Mouse (Mus musculus) liver, embryonic 14.5 days (tissue): Measurements from ENCODE around the gene Ksr2. TPM values are rescaled to one million over a fixed set of nuclear protein-coding genes. Genes with fewer than 3 reads are reported as not detected.

Experiments
- ATAC-seq: fragments of 200-750 bp; cut with Nextera tagmentation; 2 replicates; pipeline ENCODE4 v1.8.0; 2017; ENCODE audit warnings: moderate number of reproducible peaks, mild to moderate bottlenecking, moderate library complexity; ENCODE audit not compliant: insufficient read depth
- DNase-seq, 3 experiments: peaks; one replicate each; pipeline ENCODE4 v3.0.0-alpha.2; 2012 to 2013; ENCODE audit warnings: low read depth in 3 of 3, low spot score in 3 of 3
- H3K27ac ChIP-seq: fragments of 300-500 bp; sonication (generic); 2 replicates; pipeline ENCODE4 v1.5.1; 2014; ENCODE audit warnings: moderate library complexity, mild to moderate bottlenecking, control low read depth, inconsistent platforms
- H3K27me3 ChIP-seq: fragments of 300-500 bp; sonication (generic); 2 replicates; pipeline ENCODE4 v1.6.1; 2014; ENCODE audit warnings: mild to moderate bottlenecking, low read length, moderate library complexity; ENCODE audit not compliant: control insufficient read depth, insufficient read depth
- H3K36me3 ChIP-seq: fragments of 300-500 bp; sonication (generic); replicated peaks from 2 replicates; pipeline ENCODE4 v1.6.1; 2014; ENCODE audit warnings: low read depth; ENCODE audit not compliant: control insufficient read depth, insufficient read depth
- H3K4me1 ChIP-seq, 2 experiments: fragments of 200-500 bp in 1 of 2; fragments of 300-500 bp in 1 of 2; sonication (generic) in 1 of 2; replicated peaks; 2 replicates each; pipeline ENCODE4 v1.6.1; 2012 to 2014; ENCODE audit warnings: antibody characterized with exemption in 1 of 2, inconsistent platforms in 1 of 2, low read length in 1 of 2; ENCODE audit not compliant: control insufficient read depth in 2 of 2, insufficient read depth in 2 of 2
- H3K4me2 ChIP-seq: fragments of 300-500 bp; sonication (generic); 2 replicates; pipeline ENCODE4 v1.6.1; 2014; ENCODE audit warnings: low read depth, mild to moderate bottlenecking, control low read depth, moderate library complexity
- H3K4me3 ChIP-seq, 2 experiments: fragments of 200-500 bp in 1 of 2; fragments of 300-500 bp in 1 of 2; sonication (generic) in 1 of 2; 2 replicates each; pipeline ENCODE4 v1.5.1; 2012 to 2014; ENCODE audit warnings: low read depth in 2 of 2, low read length in 2 of 2, mild to moderate bottlenecking in 2 of 2, control low read depth in 1 of 2, inconsistent platforms in 1 of 2, moderate library complexity in 1 of 2; ENCODE audit not compliant: insufficient read depth in 1 of 2
- H3K9ac ChIP-seq: fragments of 300-500 bp; sonication (generic); replicated peaks from 2 replicates; pipeline ENCODE4 v1.6.1; 2014; ENCODE audit warnings: mild to moderate bottlenecking, control low read depth, moderate library complexity
- H3K9me3 ChIP-seq: fragments of 300-500 bp; sonication (generic); 2 replicates; pipeline ENCODE4 v1.6.1; 2016; ENCODE audit warnings: low read length, mixed read lengths; ENCODE audit not compliant: control insufficient read depth
- CTCF ChIP-seq: IDR thresholded peaks from 2 replicates; pipeline ENCODE4 v1.5.1; 2016; ENCODE audit warnings: antibody characterized with exemption, low read depth, control low read depth
- EP300 ChIP-seq: IDR thresholded peaks from 2 replicates; pipeline ENCODE4 v1.6.1; 2016; ENCODE audit warnings: antibody characterized with exemption, low read depth
- WGBS: fragments of 180-500 bp; shearing (Covaris S2); extraction: QIAGEN DNeasy Blood & Tissue Kit; methylation state at CpG from one replicate; pipeline ENCODE4 v1.1.7; 2014; ENCODE audit not compliant: insufficient replicate concordance; 5-methylcytosine and 5-hydroxymethylcytosine counted together
- polyA plus RNA-seq, 2 experiments: library from polyadenylated mRNA; depleted of rRNA in 1 of 2; stranded (reverse) in 1 of 2; unstranded in 1 of 2; fragments of >200 nt; fragmentation: Nextera tagmentation in 1 of 2; extraction: Ambion mirVana in 1 of 2; gene quantifications; 2 replicates each; pipeline versions ENCODE4 v1.2.1 to v1.2.3; 2012 to 2014

Gene Ksr2
- polyA plus RNA-seq, 2 experiments: 0.01 to 0.04 TPM

GRCm38 (mm10) chr5:117572428-117572827 is 158.6 kb downstream of the Ksr2 start:
- no peak overlapping the region for H3K9ac ChIP-seq
- WGBS: 82% methylated on average over 14 of the region's 14 CpGs
- ATAC-seq (no peak), DNase-seq (no peak)
- no peaks in the 10 kb centered on the region for H3K36me3 ChIP-seq
- no peak overlapping the region for H3K27ac ChIP-seq
- H3K4me3 ChIP-seq: no peak overlapping the region
- H3K4me2 ChIP-seq: no peak overlapping the region
- no peaks in the 10 kb centered on the region for H3K27me3 ChIP-seq
- H3K4me1 ChIP-seq: no peaks in the 10 kb centered on the region
- no peak for TF ChIP-seq CTCF
- H3K9me3 ChIP-seq: no peaks in the 10 kb centered on the region

GRCm38 (mm10) chr5:117574894-117575293 is 161.1 kb downstream of the Ksr2 start:
- Histone ChIP-seq H3K4me3 (no peak overlapping the region), H3K4me1 (no peaks in the 10 kb centered on the region), H3K4me2 (no peak overlapping the region), H3K9ac (no peak overlapping the region), H3K36me3 (no peaks in the 10 kb centered on the region), H3K9me3 (no peaks in the 10 kb centered on the region), H3K27me3 (no peaks in the 10 kb centered on the region), H3K27ac (no peak overlapping the region)
- ATAC-seq (no peak), DNase-seq (no peak)
- WGBS: 49% methylated on average over 7 of the region's 7 CpGs
- no peak for TF ChIP-seq EP300
- TF ChIP-seq CTCF: no peak

- 60% methylated on average over 5 of the region's 5 CpGs for WGBS
- DNase-seq (no peak), ATAC-seq (no peak)
- no peaks in the 10 kb centered on the region for H3K4me1 ChIP-seq
- H3K27me3 ChIP-seq: no peaks in the 10 kb centered on the region
- no peak overlapping the region for H3K4me2 ChIP-seq
- TF ChIP-seq CTCF (no peak), EP300 (no peak)
- no peak overlapping the region for H3K4me3 ChIP-seq
- H3K36me3 ChIP-seq: no peaks in the 10 kb centered on the region
- no peak overlapping the region for H3K27ac ChIP-seq
- no peak overlapping the region for H3K9ac ChIP-seq
- no peaks in the 10 kb centered on the region for H3K9me3 ChIP-seq
These were observed 163.8 kb downstream of the Ksr2 start for GRCm38 (mm10) chr5:117577598-117577997.

- ATAC-seq: no peak
- no peak overlapping the region for H3K4me2 ChIP-seq
- no peak overlapping the region for H3K4me3 ChIP-seq
- H3K36me3 ChIP-seq: no peaks in the 10 kb centered on the region
- 53% methylated on average over 3 of the region's 3 CpGs for WGBS
- TF ChIP-seq CTCF (no peak), EP300 (no peak)
- no peak overlapping the region for H3K9ac ChIP-seq
- H3K4me1 ChIP-seq: no peaks in the 10 kb centered on the region
- DNase-seq: no peak
- H3K27me3 ChIP-seq: no peaks in the 10 kb centered on the region
- H3K9me3 ChIP-seq: no peaks in the 10 kb centered on the region
- H3K27ac ChIP-seq: no peak overlapping the region
These were observed 167.9 kb downstream of the Ksr2 start for GRCm38 (mm10) chr5:117581711-117582110.

GRCm38 (mm10) chr5:117584428-117584827 is 170.6 kb downstream of the Ksr2 start:
- no peak overlapping the region for H3K4me2 ChIP-seq
- H3K9ac ChIP-seq: no peak overlapping the region
- WGBS: 30% methylated on average over 1 of the region's 1 CpGs
- H3K27me3 ChIP-seq: no peaks in the 10 kb centered on the region
- H3K36me3 ChIP-seq: no peaks in the 10 kb centered on the region
- ATAC-seq (no peak), DNase-seq (no peak)
- no peak for TF ChIP-seq EP300
- no peaks in the 10 kb centered on the region for H3K9me3 ChIP-seq
- no peaks in the 10 kb centered on the region for H3K4me1 ChIP-seq
- H3K4me3 ChIP-seq: no peak overlapping the region
- H3K27ac ChIP-seq: no peak overlapping the region
